Comparison of ENCODE assay signal across 7 mouse cellular contexts in genomic region chr11:116672595-116672994, GRCm38 (mm10). TPM values are rescaled to one million over a fixed set of nuclear protein-coding genes. Genes with fewer than 3 reads are reported as not detected.
DNase-seq lines count a peak whose midpoint lies in the region; ATAC-seq and TF ChIP-seq lines count a peak whose summit lies in the region.

No protein-coding gene starts in this region.

- DNase-seq in thymus, adult 2 months, result no peak
- no peak for DNase-seq in thymus, adult 18-20 months
- DNase-seq in liver, embryonic 13.5 days, result peak; percentile 21
- DNase-seq in urinary bladder, adult 18-20 months (ENCODE audit: low spot score in 2 of 2), result no peak

- H3K9ac ChIP-seq in forebrain, embryonic 12.5 days, result peak overlapping the region; percentile 91
- H3K9ac ChIP-seq in liver, embryonic 13.5 days, result peak overlapping the region; percentile 92

- H3K4me2 ChIP-seq in forebrain, embryonic 12.5 days, result peak overlapping the region; percentile 90
- H3K4me2 ChIP-seq in liver, embryonic 13.5 days, result peak overlapping the region; percentile 84

- TF ChIP-seq CTCF in thymus, adult 2 months (IDR thresholded peaks at IDR 0.05; ENCODE audit: borderline replicate concordance, control insufficient read depth, extremely low read depth, insufficient read depth, low read length, poor library complexity), result no peak

- no peaks in the 10 kb centered on the region for H3K27me3 ChIP-seq in thymus, adult 2 months (ENCODE audit: control insufficient read depth, insufficient read depth, low read length)
- H3K27me3 ChIP-seq in forebrain, embryonic 12.5 days, result peaks cover 4% of the 10 kb centered on the region; the same call in 1 of the 2 replicates
- 0 out of 2 replicates have a peak, but pooled peaks cover 4% of the 10 kb centered on the region for H3K27me3 ChIP-seq in liver, embryonic 13.5 days

- peaks cover 28% of the 10 kb centered on the region for H3K4me1 ChIP-seq in thymus, adult 2 months (replicated peaks; ENCODE audit: control insufficient read depth, insufficient read depth, low read length)
- H3K4me1 ChIP-seq in forebrain, embryonic 12.5 days, result peaks cover 43% of the 10 kb centered on the region
- peaks cover 61% of the 10 kb centered on the region for H3K4me1 ChIP-seq in liver, embryonic 13.5 days (replicated peaks)

- no peak for ATAC-seq in forebrain, embryonic 12.5 days (ENCODE audit: low FRiP score)
- ATAC-seq in liver, embryonic 13.5 days (ENCODE audit: low read depth), result no peak
- no peak for ATAC-seq in frontal cortex, adult (ENCODE audit: low TSS enrichment)
- no peak for ATAC-seq in cerebellum, adult (ENCODE audit: insufficient number of reproducible peaks, low FRiP score, low TSS enrichment)

- H3K4me3 ChIP-seq in thymus, adult 2 months (ENCODE audit: control insufficient read depth, insufficient read depth, low read length), result peak overlapping the region; percentile 65; the same call in 1 of the 2 replicates
- peak overlapping the region; percentile 83 for H3K4me3 ChIP-seq in forebrain, embryonic 12.5 days (replicated peaks)
- H3K4me3 ChIP-seq in liver, embryonic 13.5 days (replicated peaks), result peak overlapping the region; percentile 83

- no peaks in the 10 kb centered on the region for H3K9me3 ChIP-seq in forebrain, embryonic 12.5 days
- no peaks in the 10 kb centered on the region for H3K9me3 ChIP-seq in liver, embryonic 13.5 days (replicated peaks)

- WGBS in thymus, adult 2 months, result 30% methylated on average over 7 of the region's 7 CpGs
- WGBS in forebrain, embryonic 12.5 days, result 21% methylated on average over 7 of the region's 7 CpGs
- WGBS in liver, embryonic 13.5 days (ENCODE audit: insufficient replicate concordance), result 10% methylated on average over 7 of the region's 7 CpGs

- peaks cover 36% of the 10 kb centered on the region for H3K36me3 ChIP-seq in thymus, adult 2 months (ENCODE audit: control insufficient read depth, insufficient read depth, low read length)
- H3K36me3 ChIP-seq in forebrain, embryonic 12.5 days (replicated peaks), result peaks cover 43% of the 10 kb centered on the region
- H3K36me3 ChIP-seq in liver, embryonic 13.5 days, result peaks cover 51% of the 10 kb centered on the region

- TF ChIP-seq POLR2A in thymus, adult 2 months (IDR thresholded peaks at IDR 0.05; ENCODE audit: control insufficient read depth, extremely low read depth, insufficient read depth, low read length, poor library complexity), result no peak

- H3K27ac ChIP-seq in thymus, adult 2 months (ENCODE audit: control insufficient read depth, insufficient read depth, low read length), result no peak overlapping the region
- no peak overlapping the region for H3K27ac ChIP-seq in forebrain, embryonic 12.5 days
- H3K27ac ChIP-seq in liver, embryonic 13.5 days, result peak overlapping the region; percentile 80

RNA-seq across cellular contexts. Expression of gene Cygb, which starts 18.5 kb away (rescaled TPM):
- polyA plus RNA-seq in thymus, adult 2 months (2012; rRNA removed), result 9.4 and 14.0 TPM in 2 replicates
- 4.2 and 4.3 TPM in 2 replicates for polyA plus RNA-seq in forebrain, embryonic 12.5 days (2016; fragmentation: Nextera tagmentation; extraction: Ambion mirVana)
- 0.60 and 0.70 TPM in 2 replicates for polyA plus RNA-seq in liver, embryonic 13.5 days (2015; fragmentation: Nextera tagmentation; extraction: Ambion mirVana)

RNA-seq across cellular contexts. Expression of gene Prcd, which starts 19.3 kb away (rescaled TPM):
- polyA plus RNA-seq in thymus, adult 2 months (2012; rRNA removed), result 0.36 and 0.97 TPM in 2 replicates
- polyA plus RNA-seq in forebrain, embryonic 12.5 days (2016; fragmentation: Nextera tagmentation; extraction: Ambion mirVana), result 0.76 and 1.3 TPM in 2 replicates
- 0.31 and 0.33 TPM in 2 replicates for polyA plus RNA-seq in liver, embryonic 13.5 days (2015; fragmentation: Nextera tagmentation; extraction: Ambion mirVana)

RNA-seq across cellular contexts. Expression of gene Rhbdf2, which starts 45.8 kb away (rescaled TPM):
- polyA plus RNA-seq in thymus, adult 2 months (2012; rRNA removed), result 40.8 and 44.4 TPM in 2 replicates
- 1.4 and 1.9 TPM in 2 replicates for polyA plus RNA-seq in forebrain, embryonic 12.5 days (2016; fragmentation: Nextera tagmentation; extraction: Ambion mirVana)
- polyA plus RNA-seq in liver, embryonic 13.5 days (2015; fragmentation: Nextera tagmentation; extraction: Ambion mirVana), result 5.8 and 6.6 TPM in 2 replicates
